14 mouse cellular contexts compared by ENCODE assay signal in genomic region chr6:142412906-142413491, GRCm38 (mm10). TPM values are rescaled to one million over a fixed set of nuclear protein-coding genes. Genes with fewer than 3 reads are reported as not detected.
A peak's percentile ranks its signal among the peaks of the same experiment; 100 is the strongest.
DNase-seq lines count a peak whose midpoint lies in the region; ATAC-seq lines count a peak whose summit lies in the region.
"Had no signal": no experiment of that assay in that cellular context is flagged by ENCODE, and none has a peak within 500 bp of the region (broad histone marks: within the 10 kb centered on the region; RNA-seq: fewer than 3 reads in every experiment).

Gene Spx, plus strand, starts transcription at chr6:142413441.

- peak within 1 kb of the TSS; percentile 54 for H3K4me3 ChIP-seq in heart, embryonic 10.5 days
- H3K4me3 ChIP-seq in lung, embryonic 16.5 days (ENCODE audit: low read length): no peak within 1 kb of the TSS
- 0 out of 2 replicates have a peak within 1 kb of the TSS, but pooled peaks have one; percentile 2 for H3K4me3 ChIP-seq in hindbrain, embryonic 16.5 days (ENCODE audit: low read length)
- H3K4me3 ChIP-seq in neural tube, embryonic 13.5 days: peak within 1 kb of the TSS; percentile 34
- H3K4me3 ChIP-seq: gastrocnemius, adult 2 months had no signal

- H3K4me2 ChIP-seq in lung, embryonic 16.5 days (ENCODE audit: low read depth, low read length): peak within 1 kb of the TSS; percentile 61; the same call in 1 of the 2 replicates
- H3K4me2 ChIP-seq in hindbrain, embryonic 16.5 days (ENCODE audit: low read length): peak within 1 kb of the TSS; percentile 84
- peak within 1 kb of the TSS; percentile 57 for H3K4me2 ChIP-seq in neural tube, embryonic 13.5 days

- H3K9ac ChIP-seq in lung, embryonic 16.5 days (ENCODE audit: low read length): no peak within 1 kb of the TSS
- H3K9ac ChIP-seq in hindbrain, embryonic 16.5 days (ENCODE audit: low read depth, low read length): no peak within 1 kb of the TSS
- no peak within 1 kb of the TSS for H3K9ac ChIP-seq in neural tube, embryonic 13.5 days
- H3K9ac ChIP-seq: embryonic facial prominence, embryonic 15.5 days had no signal

- peaks cover 11% of the 10 kb centered on the region for H3K4me1 ChIP-seq in heart, embryonic 10.5 days
- H3K4me1 ChIP-seq in lung, embryonic 16.5 days (replicated peaks; ENCODE audit: control insufficient read depth, insufficient read depth, low read length): 0 out of 2 replicates have a peak, but pooled peaks cover 2% of the 10 kb centered on the region
- peaks cover 5% of the 10 kb centered on the region for H3K4me1 ChIP-seq in hindbrain, embryonic 16.5 days (ENCODE audit: control insufficient read depth, insufficient read depth, low read depth, low read length)
- H3K4me1 ChIP-seq in neural tube, embryonic 13.5 days (replicated peaks): peaks cover 7% of the 10 kb centered on the region

- WGBS in heart, embryonic 10.5 days: 60% methylated on average over 11 of the region's 11 CpGs
- 50% methylated on average over 11 of the region's 11 CpGs for WGBS in lung, embryonic 16.5 days
- 63% methylated on average over 11 of the region's 11 CpGs for WGBS in hindbrain, embryonic 16.5 days
- 76% methylated on average over 11 of the region's 11 CpGs for WGBS in neural tube, embryonic 13.5 days

- H3K27me3 ChIP-seq in heart, embryonic 10.5 days (ENCODE audit: insufficient read depth, poor library complexity, severe bottlenecking): peaks cover 35% of the 10 kb centered on the region
- peaks cover 13% of the 10 kb centered on the region for H3K27me3 ChIP-seq in lung, embryonic 16.5 days (ENCODE audit: control insufficient read depth, insufficient read depth, low read depth, low read length)
- peaks cover 11% of the 10 kb centered on the region for H3K27me3 ChIP-seq in hindbrain, embryonic 16.5 days (replicated peaks; ENCODE audit: control insufficient read depth, insufficient read depth, low read length)
- H3K27me3 ChIP-seq in neural tube, embryonic 13.5 days: peaks cover 47% of the 10 kb centered on the region

- H3K27ac ChIP-seq in heart, embryonic 10.5 days: no peak within 1 kb of the TSS
- no peak within 1 kb of the TSS for H3K27ac ChIP-seq in lung, embryonic 16.5 days (ENCODE audit: low read length)
- no peak within 1 kb of the TSS for H3K27ac ChIP-seq in hindbrain, embryonic 16.5 days (ENCODE audit: low read depth, low read length)
- no peak within 1 kb of the TSS for H3K27ac ChIP-seq in neural tube, embryonic 13.5 days (replicated peaks)
- H3K27ac ChIP-seq: embryonic facial prominence, embryonic 15.5 days; gastrocnemius, adult 2 months had no signal

- no peaks in the 10 kb centered on the region for H3K36me3 ChIP-seq in heart, embryonic 10.5 days
- H3K36me3 ChIP-seq in lung, embryonic 16.5 days (ENCODE audit: control insufficient read depth, insufficient read depth, low read length): no peaks in the 10 kb centered on the region
- H3K36me3 ChIP-seq in hindbrain, embryonic 16.5 days (ENCODE audit: control insufficient read depth, insufficient read depth, low read length): no peaks in the 10 kb centered on the region
- no peaks in the 10 kb centered on the region for H3K36me3 ChIP-seq in neural tube, embryonic 13.5 days
- H3K36me3 ChIP-seq: embryonic facial prominence, embryonic 15.5 days had no signal

- ATAC-seq in lung, embryonic 16.5 days (ENCODE audit: low read depth): no peak
- ATAC-seq in hindbrain, embryonic 16.5 days: no peak
- no peak for ATAC-seq in neural tube, embryonic 13.5 days (ENCODE audit: low read depth)

- DNase-seq in heart, embryonic 10.5 days (ENCODE audit: low spot score): no peak
- DNase-seq in heart, adult 9 months (ENCODE audit: low spot score in 2 of 2): no peak
- DNase-seq in lung, postnatal 4 days: no peak
- DNase-seq in gastrocnemius, postnatal 10 days: no peak
- DNase-seq in left cerebral cortex, adult 11 months (ENCODE audit: low spot score): no peak
- DNase-seq: adrenal gland, postnatal 36 days; cerebellum, adult 11-12 months; gastrocnemius, adult 2 months had no signal

- H3K9me3 ChIP-seq in heart, embryonic 10.5 days: no peaks in the 10 kb centered on the region
- H3K9me3 ChIP-seq in lung, embryonic 16.5 days (ENCODE audit: control insufficient read depth, low read length): no peaks in the 10 kb centered on the region
- no peaks in the 10 kb centered on the region for H3K9me3 ChIP-seq in hindbrain, embryonic 16.5 days (ENCODE audit: control insufficient read depth, low read length)
- H3K9me3 ChIP-seq in neural tube, embryonic 13.5 days: no peaks in the 10 kb centered on the region
- H3K9me3 ChIP-seq: embryonic facial prominence, embryonic 15.5 days had no signal

RNA-seq across cellular contexts. Expression of gene Spx, which starts in this region (rescaled TPM):
- polyA plus RNA-seq in heart, embryonic 10.5 days (2016; fragmentation: Nextera tagmentation; extraction: Ambion mirVana): 0.52 and 0.83 TPM in 2 replicates
- polyA plus RNA-seq in lung, embryonic 16.5 days (2015; fragmentation: Nextera tagmentation; extraction: Ambion mirVana): 0.49 and 0.50 TPM in 2 replicates
- polyA plus RNA-seq in hindbrain, embryonic 16.5 days (2015; fragmentation: Nextera tagmentation; extraction: Ambion mirVana): 2.4 and 4.9 TPM in 2 replicates
- 0.72 and 0.78 TPM in 2 replicates for polyA plus RNA-seq in neural tube, embryonic 13.5 days (2015; fragmentation: Nextera tagmentation; extraction: Ambion mirVana)
- total RNA-seq in gastrocnemius, postnatal 10 days (2021): not detected
- total RNA-seq: gastrocnemius, adult 2 months; heart, postnatal 25 days; liver, adult 2 months had no signal
- polyA plus RNA-seq: liver, adult 2 months had no signal
